Mouse (Mus musculus) hindbrain, embryonic 12.5 days (tissue): ENCODE results near the gene Shank3. TPM values are rescaled to one million over a fixed set of nuclear protein-coding genes. Genes with fewer than 3 reads are reported as not detected.

Source experiments
- ATAC-seq: fragments of 200-750 bp; cut with Nextera tagmentation; 2 replicates; pipeline ENCODE4 v1.8.0; 2017; ENCODE audit warnings: moderate TSS enrichment; ENCODE audit not compliant: low FRiP score
- H3K27ac ChIP-seq: fragments of 300-500 bp; sonication (generic); 2 replicates; pipeline ENCODE4 v1.5.1; 2016; ENCODE audit warnings: mild to moderate bottlenecking
- H3K27me3 ChIP-seq: fragments of 300-500 bp; sonication (generic); 2 replicates; pipeline ENCODE4 v1.6.1; 2016; ENCODE audit warnings: mild to moderate bottlenecking
- H3K36me3 ChIP-seq: fragments of 300-500 bp; sonication (generic); 2 replicates; pipeline ENCODE4 v1.6.1; 2016; ENCODE audit warnings: mild to moderate bottlenecking
- H3K4me1 ChIP-seq: fragments of 300-500 bp; sonication (generic); 2 replicates; pipeline ENCODE4 v1.6.1; 2016
- H3K4me2 ChIP-seq: fragments of 300-500 bp; sonication (generic); replicated peaks from 2 replicates; pipeline ENCODE4 v1.6.1; 2016; ENCODE audit warnings: mild to moderate bottlenecking
- H3K4me3 ChIP-seq: fragments of 300-500 bp; sonication (generic); 2 replicates; pipeline ENCODE4 v1.5.1; 2016; ENCODE audit warnings: mild to moderate bottlenecking
- H3K9ac ChIP-seq: fragments of 300-500 bp; sonication (generic); 2 replicates; pipeline ENCODE4 v1.6.1; 2016; ENCODE audit warnings: mild to moderate bottlenecking, moderate library complexity
- H3K9me3 ChIP-seq: fragments of 300-500 bp; sonication (generic); replicated peaks from 2 replicates; pipeline ENCODE4 v1.6.1; 2016; ENCODE audit warnings: mild to moderate bottlenecking
- WGBS: fragments of 180-500 bp; shearing (Covaris S2); methylation state at CpG from one replicate; pipeline ENCODE4 v1.1.7; 2016; 5-methylcytosine and 5-hydroxymethylcytosine counted together
- polyA plus RNA-seq: library from polyadenylated mRNA; unstranded; fragments of >200 nt; fragmentation: Nextera tagmentation; extraction: Ambion mirVana; gene quantifications from 2 replicates; pipeline ENCODE4 v1.2.1, GENCODE M21; 2016

The Shank3 gene
- 7.5 and 8.1 TPM in 2 replicates for polyA plus RNA-seq

DNA sequence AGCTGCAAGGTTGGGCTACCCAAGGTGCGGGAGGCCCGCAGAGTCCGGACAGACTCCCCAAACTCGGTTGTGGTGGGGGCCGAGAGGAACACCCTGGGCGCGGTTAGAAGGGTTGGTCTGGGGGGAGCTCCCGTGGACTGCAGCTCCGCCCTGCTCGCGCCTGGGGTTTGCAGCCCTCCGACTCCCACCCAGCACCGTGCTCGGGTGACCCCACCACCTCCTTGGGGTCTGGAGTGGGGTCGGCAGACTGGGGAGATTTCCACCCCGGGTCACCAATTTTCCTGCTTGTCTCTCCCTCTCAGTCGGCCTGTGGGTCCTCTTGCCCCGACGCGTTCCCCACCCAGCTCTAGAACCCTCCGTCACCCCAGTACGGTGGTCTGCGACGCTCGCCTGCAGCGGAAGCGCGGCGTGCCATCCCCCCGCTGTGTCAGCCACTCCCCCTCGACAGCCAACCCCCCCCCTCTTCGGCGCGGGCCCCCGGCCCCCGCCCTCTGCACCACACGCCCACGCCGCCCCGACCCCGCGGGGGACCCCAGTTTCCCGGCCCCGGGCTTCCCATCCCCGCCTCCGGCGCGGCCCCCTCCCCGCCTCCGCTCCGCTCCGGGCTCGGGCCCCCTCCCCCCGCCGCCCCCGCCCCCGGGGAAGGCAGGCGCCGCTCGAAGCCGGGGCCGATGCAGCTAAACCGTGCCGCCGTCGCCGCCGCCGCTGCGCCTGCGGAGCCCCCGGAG lies at the start of gene Shank3:
TSS of gene Shank3 (plus strand) at position 663 of the 728 bp plus-strand sequence.
- no peaks in the 10 kb centered on the region for H3K9me3 ChIP-seq
- peaks cover 11% of the 10 kb centered on the region; the same call in 1 of the 2 replicates for H3K36me3 ChIP-seq
- peak within 1 kb of the TSS; percentile 84 for H3K27ac ChIP-seq
- H3K4me2 ChIP-seq = peak within 1 kb of the TSS; percentile 89
- peaks cover 36% of the 10 kb centered on the region for H3K4me1 ChIP-seq
- under 1% methylated on average over 35 of the region's 72 CpGs for WGBS
- ATAC-seq = peak; percentile 57
- H3K4me3 ChIP-seq = peak within 1 kb of the TSS; percentile 80
- peaks cover 24% of the 10 kb centered on the region for H3K27me3 ChIP-seq
- peak within 1 kb of the TSS; percentile 91 for H3K9ac ChIP-seq

DNA sequence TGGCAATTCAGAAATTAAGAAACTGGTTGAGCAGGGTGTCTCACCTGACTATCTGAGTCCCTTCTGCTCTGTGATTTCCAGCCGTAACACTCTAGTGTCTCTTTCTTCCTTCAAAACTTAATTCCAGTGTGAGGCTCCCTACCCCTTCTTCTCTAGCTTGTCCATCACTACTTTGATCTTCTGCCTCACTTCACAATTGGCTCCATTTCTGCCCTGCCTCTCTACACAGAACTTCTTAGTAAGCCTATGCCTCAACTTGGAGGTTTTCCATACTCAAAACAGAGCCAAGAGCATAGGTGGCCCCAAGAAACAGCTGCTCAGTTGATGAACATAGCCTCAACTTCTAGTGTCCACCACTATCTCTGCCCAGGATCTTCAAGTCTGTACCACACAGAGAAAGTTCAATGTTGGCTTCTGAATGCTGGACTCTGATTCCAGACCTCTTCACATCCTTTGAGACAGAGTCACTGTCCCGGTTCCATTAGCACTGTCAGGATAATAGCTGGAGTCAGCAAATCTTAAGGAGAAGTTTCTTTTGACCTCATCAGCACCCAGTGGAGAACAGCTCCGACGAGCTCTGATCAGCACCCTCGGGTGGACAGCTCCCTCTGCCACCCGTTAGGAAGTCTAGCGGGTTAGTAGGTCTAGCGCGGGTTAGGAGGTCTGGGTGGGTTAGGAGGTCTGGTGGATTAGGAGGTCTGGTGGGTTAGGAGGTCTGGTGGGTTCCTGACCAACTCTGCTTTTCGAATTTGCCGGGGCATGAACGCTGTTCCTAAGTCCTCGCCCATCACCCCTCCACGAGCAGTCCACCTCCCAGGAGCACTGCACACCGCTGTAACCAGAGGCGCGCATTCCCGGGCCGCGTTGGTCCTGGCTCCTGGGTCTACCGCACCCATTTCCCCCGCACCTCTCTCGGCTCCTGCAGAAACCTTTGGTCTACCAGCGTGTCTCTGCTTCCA lies 46.2 kb upstream of the Shank3 start:
- H3K4me3 ChIP-seq = peak overlapping the region; percentile 78
- peak; percentile 53 for ATAC-seq
- 4% methylated on average over 24 of the region's 24 CpGs for WGBS
- no peaks in the 10 kb centered on the region for H3K9me3 ChIP-seq
- H3K27ac ChIP-seq = peak overlapping the region; percentile 86
- H3K36me3 ChIP-seq = peaks cover 19% of the 10 kb centered on the region
- peak overlapping the region; percentile 82 for H3K9ac ChIP-seq
- H3K27me3 ChIP-seq = peaks cover 11% of the 10 kb centered on the region
- H3K4me1 ChIP-seq = peaks cover 23% of the 10 kb centered on the region
- H3K4me2 ChIP-seq = peak overlapping the region; percentile 83

DNA sequence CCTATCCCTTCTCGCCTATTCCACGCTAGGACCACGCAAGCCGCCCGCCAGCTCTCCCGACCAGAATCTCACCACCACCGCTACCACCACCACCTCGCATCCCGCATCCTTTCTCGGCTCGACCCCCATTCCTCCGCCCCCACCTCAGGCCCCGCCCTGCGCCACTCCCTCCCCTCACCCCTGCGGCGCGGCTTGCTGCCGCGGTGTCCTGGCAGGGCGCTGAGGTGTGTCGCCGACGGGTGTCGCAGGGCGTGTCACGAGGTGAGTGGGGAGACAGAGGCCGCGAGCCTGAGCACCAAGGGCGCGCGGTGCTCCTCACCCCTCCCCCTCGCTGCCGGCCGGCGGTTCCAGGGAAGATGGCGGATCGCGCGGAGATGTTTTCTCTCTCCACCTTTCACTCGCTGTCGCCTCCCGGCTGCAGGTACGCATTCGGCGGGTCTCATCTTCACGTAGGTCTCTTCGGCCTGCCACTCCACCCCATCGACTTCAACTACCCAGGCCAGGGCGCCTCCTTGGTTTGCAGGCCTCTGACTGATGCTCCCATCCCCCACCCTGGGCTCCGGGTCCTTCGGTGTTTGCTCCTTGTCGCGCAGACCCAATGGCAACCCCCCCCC lies 45.5 kb upstream of the Shank3 start, which contains the start of gene Mapk8ip2:
TSS of gene Mapk8ip2 (plus strand) at position 49 of the 614 bp plus-strand sequence.
- Histone ChIP-seq H3K4me3 (peak within 1 kb of the TSS; percentile 78), H3K4me2 (peak within 1 kb of the TSS; percentile 83), H3K9ac (peak within 1 kb of the TSS; percentile 82), H3K27ac (peak within 1 kb of the TSS; percentile 86), H3K27me3 (peaks cover 11% of the 10 kb centered on the region), H3K4me1 (peaks cover 23% of the 10 kb centered on the region), H3K9me3 (no peaks in the 10 kb centered on the region), H3K36me3 (peaks cover 26% of the 10 kb centered on the region)
- ATAC-seq = peak; percentile 76
- WGBS = under 1% methylated on average over 53 of the region's 53 CpGs

DNA sequence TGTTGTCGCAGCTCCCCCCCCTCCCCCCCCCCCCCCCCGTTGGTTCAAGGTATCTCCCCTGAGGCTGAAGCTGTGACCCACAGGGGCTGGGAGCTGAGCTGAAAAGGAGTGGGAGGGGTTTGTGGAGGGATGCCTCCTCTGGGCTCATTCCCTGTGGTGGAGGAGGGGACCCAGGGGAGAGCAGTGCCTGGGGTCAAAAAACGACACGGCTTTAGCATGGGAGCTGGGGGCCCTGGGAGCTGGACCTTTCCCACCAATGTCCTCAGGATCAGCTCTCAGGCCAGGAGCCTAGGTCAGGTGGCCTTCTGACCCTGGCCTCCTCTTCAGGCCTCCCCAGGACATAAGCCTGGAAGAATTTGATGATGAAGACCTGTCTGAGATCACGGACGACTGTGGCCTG lies 44.6 kb upstream of the Shank3 start:
- peak; percentile 41; the same call in 1 of the 2 replicates for ATAC-seq
- peak overlapping the region; percentile 83 for H3K4me2 ChIP-seq
- H3K36me3 ChIP-seq = peaks cover 33% of the 10 kb centered on the region
- H3K27ac ChIP-seq = peak overlapping the region; percentile 86
- H3K4me3 ChIP-seq = peak overlapping the region; percentile 78
- peaks cover 11% of the 10 kb centered on the region for H3K27me3 ChIP-seq
- H3K4me1 ChIP-seq = peaks cover 23% of the 10 kb centered on the region
- no peaks in the 10 kb centered on the region for H3K9me3 ChIP-seq
- 18% methylated on average over 4 of the region's 6 CpGs for WGBS
- H3K9ac ChIP-seq = peak overlapping the region; percentile 82

DNA sequence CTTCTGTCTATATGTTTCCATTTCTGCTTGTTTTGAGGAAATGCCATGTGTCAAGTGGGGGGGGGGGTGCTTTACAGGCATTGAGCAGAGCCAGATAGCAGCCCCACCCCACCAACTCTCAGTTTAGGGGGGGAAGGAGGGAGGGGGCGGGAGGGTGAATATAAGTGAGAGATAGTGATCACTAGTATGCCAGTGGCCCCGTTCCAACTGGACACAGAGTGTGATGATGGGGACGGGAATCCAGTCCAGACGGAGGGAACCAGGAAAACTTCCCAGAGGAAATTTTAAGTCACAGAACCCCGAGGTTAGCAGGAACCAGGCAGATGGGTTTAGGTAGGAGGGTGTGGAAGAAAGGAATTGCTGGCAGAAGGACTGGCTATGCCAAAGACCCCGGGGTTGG lies 43.8 kb upstream of the Shank3 start:
- no peak overlapping the region for H3K27ac ChIP-seq
- H3K9me3 ChIP-seq = no peaks in the 10 kb centered on the region
- ATAC-seq = no peak
- H3K36me3 ChIP-seq = peaks cover 41% of the 10 kb centered on the region
- peaks cover 11% of the 10 kb centered on the region for H3K27me3 ChIP-seq
- peak overlapping the region; percentile 83 for H3K4me2 ChIP-seq
- 81% methylated on average over 6 of the region's 6 CpGs for WGBS
- peaks cover 23% of the 10 kb centered on the region for H3K4me1 ChIP-seq
- H3K9ac ChIP-seq = peak overlapping the region; percentile 82; the same call in 1 of the 2 replicates
- peak overlapping the region; percentile 78 for H3K4me3 ChIP-seq

DNA sequence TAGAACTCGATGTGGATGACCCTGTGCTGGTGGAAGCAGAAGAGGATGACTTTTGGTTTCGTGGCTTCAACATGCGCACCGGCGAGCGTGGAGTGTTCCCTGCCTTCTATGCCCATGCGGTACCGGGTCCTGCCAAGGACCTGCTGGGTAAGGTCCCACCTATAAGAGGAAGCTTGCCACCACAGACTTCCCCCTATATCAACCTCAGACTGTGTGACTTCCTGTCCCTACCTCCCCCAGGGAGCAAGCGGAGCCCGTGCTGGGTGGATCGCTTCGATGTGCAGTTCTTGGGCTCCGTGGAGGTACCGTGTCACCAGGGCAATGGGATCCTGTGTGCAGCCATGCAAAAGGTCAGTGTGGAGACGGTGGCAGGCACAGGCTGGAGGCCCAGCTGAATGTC lies 40.5 kb upstream of the Shank3 start:
- H3K4me2 ChIP-seq = no peak overlapping the region
- H3K36me3 ChIP-seq = peaks cover 61% of the 10 kb centered on the region
- peaks cover 21% of the 10 kb centered on the region for H3K4me1 ChIP-seq
- no peak overlapping the region for H3K27ac ChIP-seq
- 96% methylated on average over 15 of the region's 15 CpGs for WGBS
- H3K9me3 ChIP-seq = no peaks in the 10 kb centered on the region
- ATAC-seq = no peak
- no peaks in the 10 kb centered on the region for H3K27me3 ChIP-seq
- no peak overlapping the region for H3K9ac ChIP-seq
- no peak overlapping the region for H3K4me3 ChIP-seq

DNA sequence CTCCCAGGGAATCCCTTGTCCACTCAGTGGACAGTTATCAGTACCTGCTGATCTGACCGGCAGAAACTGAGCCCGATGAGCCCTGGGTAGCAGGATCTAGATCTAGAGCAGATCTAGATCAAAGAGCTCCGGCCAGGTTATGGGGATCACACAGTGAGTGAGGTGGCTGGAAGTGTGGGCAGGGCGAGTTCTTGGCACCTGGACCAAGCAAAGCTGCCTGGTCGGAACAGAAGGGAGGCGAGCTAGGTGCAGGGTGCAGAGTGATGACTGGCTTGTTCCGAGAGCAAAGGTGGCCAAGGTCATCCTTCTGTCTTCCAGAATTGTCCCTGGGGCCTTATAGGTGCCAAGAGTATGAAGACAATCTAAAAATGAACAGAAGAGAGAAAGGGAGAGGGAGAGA lies 39.6 kb upstream of the Shank3 start:
- H3K27ac ChIP-seq = no peak overlapping the region
- no peak for ATAC-seq
- WGBS = 93% methylated on average over 7 of the region's 7 CpGs
- H3K27me3 ChIP-seq = no peaks in the 10 kb centered on the region
- no peaks in the 10 kb centered on the region for H3K9me3 ChIP-seq
- H3K36me3 ChIP-seq = peaks cover 61% of the 10 kb centered on the region
- no peak overlapping the region for H3K4me3 ChIP-seq
- no peak overlapping the region for H3K4me2 ChIP-seq
- H3K9ac ChIP-seq = no peak overlapping the region
- H3K4me1 ChIP-seq = peaks cover 20% of the 10 kb centered on the region

DNA sequence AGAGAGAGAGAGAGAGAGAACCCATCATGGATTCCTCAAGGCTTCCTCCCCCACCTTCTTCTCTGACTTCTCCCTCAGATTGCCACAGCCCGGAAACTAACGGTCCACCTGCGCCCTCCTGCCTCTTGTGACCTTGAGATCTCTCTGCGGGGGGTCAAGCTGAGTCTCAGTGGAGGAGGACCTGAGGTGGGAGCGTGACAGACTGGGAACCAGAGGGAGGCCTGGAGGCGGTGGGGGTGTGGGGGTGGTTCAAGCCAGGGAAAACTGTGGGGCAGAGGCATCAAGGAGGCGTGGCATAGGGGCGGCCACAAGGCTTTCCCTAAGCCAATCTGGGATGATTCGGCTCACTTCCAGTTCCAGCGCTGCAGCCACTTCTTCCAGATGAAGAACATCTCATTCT lies 39.1 kb upstream of the Shank3 start:
- WGBS = 67% methylated on average over 10 of the region's 10 CpGs
- H3K4me1 ChIP-seq = peaks cover 19% of the 10 kb centered on the region
- H3K27ac ChIP-seq = no peak overlapping the region
- H3K27me3 ChIP-seq = no peaks in the 10 kb centered on the region
- no peak overlapping the region for H3K4me2 ChIP-seq
- H3K9ac ChIP-seq = no peak overlapping the region
- no peak overlapping the region for H3K4me3 ChIP-seq
- peaks cover 61% of the 10 kb centered on the region for H3K36me3 ChIP-seq
- H3K9me3 ChIP-seq = no peaks in the 10 kb centered on the region
- ATAC-seq = no peak

DNA sequence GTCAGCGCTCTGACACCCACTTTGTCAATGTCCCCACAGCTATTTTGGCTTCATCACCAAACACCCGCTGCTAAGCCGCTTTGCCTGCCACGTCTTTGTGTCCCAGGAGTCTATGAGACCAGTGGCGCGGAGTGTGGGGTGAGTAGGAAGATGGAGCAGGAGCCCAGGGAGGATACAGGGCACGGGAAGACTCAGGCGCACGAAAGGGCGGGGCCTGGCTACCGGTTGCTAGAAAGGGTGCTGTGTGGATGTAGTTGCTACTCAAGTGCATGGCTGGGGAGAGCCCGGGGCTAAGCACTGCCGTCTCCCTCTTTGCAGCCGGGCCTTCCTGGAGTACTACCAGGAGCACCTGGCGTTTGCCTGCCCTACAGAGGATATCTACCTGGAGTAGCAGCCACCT lies 38.1 kb upstream of the Shank3 start:
- H3K4me3 ChIP-seq = no peak overlapping the region
- H3K27ac ChIP-seq = no peak overlapping the region
- H3K9ac ChIP-seq = no peak overlapping the region
- WGBS = 85% methylated on average over 15 of the region's 15 CpGs
- H3K9me3 ChIP-seq = no peaks in the 10 kb centered on the region
- no peak overlapping the region for H3K4me2 ChIP-seq
- ATAC-seq = no peak
- peaks cover 11% of the 10 kb centered on the region for H3K4me1 ChIP-seq
- no peaks in the 10 kb centered on the region for H3K27me3 ChIP-seq
- H3K36me3 ChIP-seq = peaks cover 60% of the 10 kb centered on the region

DNA sequence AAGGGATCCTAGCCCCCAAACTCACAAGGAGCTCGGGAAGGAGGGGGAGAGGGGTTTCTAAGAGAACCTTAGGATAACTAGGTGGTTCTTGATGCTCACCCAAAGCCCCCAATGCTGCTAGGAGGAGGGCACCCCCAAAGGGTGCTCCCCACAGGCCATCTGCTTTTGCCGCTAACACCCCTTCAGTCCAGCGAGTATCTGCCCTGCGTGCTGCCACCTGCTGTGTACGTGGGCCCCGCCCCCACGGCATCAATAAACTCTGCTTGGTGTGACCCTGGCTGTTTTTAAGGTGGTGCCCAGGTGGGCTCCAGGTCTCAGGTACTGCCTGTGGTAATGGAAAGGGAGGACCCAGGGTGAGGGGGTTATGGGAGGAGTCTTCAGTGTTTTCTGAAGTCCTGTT lies 37.2 kb upstream of the Shank3 start:
- no peak overlapping the region for H3K27ac ChIP-seq
- no peak overlapping the region for H3K9ac ChIP-seq
- WGBS = 84% methylated on average over 7 of the region's 7 CpGs
- no peaks in the 10 kb centered on the region for H3K27me3 ChIP-seq
- H3K4me1 ChIP-seq = peaks cover 11% of the 10 kb centered on the region
- ATAC-seq = no peak
- H3K36me3 ChIP-seq = peaks cover 51% of the 10 kb centered on the region
- H3K4me3 ChIP-seq = no peak overlapping the region
- no peaks in the 10 kb centered on the region for H3K9me3 ChIP-seq
- H3K4me2 ChIP-seq = no peak overlapping the region

DNA sequence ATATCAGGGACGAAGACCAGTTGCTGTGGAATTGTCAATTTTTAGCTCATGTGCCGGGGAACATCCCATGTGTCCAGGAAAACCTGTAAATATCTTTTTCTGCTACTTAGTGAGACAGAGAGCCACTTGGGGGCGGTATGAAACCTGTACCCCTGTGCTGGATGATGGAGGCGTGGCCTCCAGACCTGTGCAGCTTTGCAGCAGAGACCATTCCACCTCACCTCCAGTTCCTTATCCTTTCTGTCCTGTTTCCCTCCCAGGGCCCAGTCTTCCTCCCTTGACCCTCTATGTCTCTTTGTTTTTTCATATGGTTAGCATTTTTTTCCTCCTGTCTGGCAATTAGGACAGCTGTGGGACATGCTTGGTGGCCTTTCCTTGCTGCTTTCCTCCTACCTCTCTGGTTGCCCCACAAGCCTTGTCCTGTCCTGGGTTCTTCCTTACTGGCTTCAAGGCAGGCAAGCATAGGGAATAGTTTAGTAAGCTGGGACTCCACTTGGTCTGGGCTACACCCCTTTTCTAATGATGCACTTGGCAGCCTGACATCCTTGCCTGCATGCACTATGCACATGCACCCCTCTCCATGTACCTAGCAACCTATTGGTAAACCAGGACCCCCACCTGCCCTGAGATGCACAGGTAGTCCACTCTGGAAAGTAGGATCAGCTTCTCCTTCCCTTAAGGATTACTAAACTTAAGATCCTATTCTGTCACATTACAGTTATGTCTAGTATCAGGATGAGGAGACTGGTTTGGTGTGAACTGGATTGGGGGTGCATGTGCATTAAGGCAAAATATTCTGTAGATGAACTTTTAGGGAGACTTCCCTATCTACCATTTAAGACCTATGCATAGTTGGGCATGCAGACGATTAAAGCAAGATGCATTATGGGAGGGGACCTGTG lies 35.8 kb upstream of the Shank3 start:
- no peak overlapping the region for H3K9ac ChIP-seq
- no peak overlapping the region for H3K4me3 ChIP-seq
- no peak overlapping the region for H3K4me2 ChIP-seq
- no peak overlapping the region for H3K27ac ChIP-seq
- H3K4me1 ChIP-seq = peaks cover 7% of the 10 kb centered on the region
- H3K27me3 ChIP-seq = no peaks in the 10 kb centered on the region
- H3K36me3 ChIP-seq = peaks cover 38% of the 10 kb centered on the region
- 61% methylated on average over 5 of the region's 5 CpGs for WGBS
- ATAC-seq = no peak
- no peaks in the 10 kb centered on the region for H3K9me3 ChIP-seq
